Mouse (Mus musculus) megakaryocyte, embryonic 14.5 days (primary cell): ENCODE measurements around the gene Yif1a. TPM values are rescaled to one million over a fixed set of nuclear protein-coding genes. Genes with fewer than 3 reads are reported as not detected.

ENCODE experiments used
- H3K27me3 ChIP-seq: replicated peaks from 2 replicates; pipeline ENCODE3; 2012; ENCODE audit warnings: inconsistent platforms
- H3K36me3 ChIP-seq: replicated peaks from 2 replicates; pipeline ENCODE3; 2012; ENCODE audit warnings: low read length, inconsistent platforms, mixed read lengths
- H3K4me1 ChIP-seq: 2 replicates; pipeline ENCODE4 v1.6.1; 2012; ENCODE audit warnings: inconsistent platforms
- H3K4me3 ChIP-seq: replicated peaks from 2 replicates; pipeline ENCODE3; 2012; ENCODE audit warnings: moderate library complexity, mild to moderate bottlenecking, inconsistent platforms
- H3K9me3 ChIP-seq: 2 replicates; pipeline ENCODE4 v1.6.1; 2012; ENCODE audit warnings: inconsistent platforms
- FLI1 ChIP-seq: IDR thresholded peaks from 2 replicates; pipeline ENCODE4 v1.6.1; 2012; ENCODE audit warnings: low read length, inconsistent platforms, mixed read lengths
- GATA1 ChIP-seq: IDR thresholded peaks from 3 replicates; pipeline ENCODE4 v1.6.1; 2012; ENCODE audit warnings: mixed read lengths, low read length, inconsistent platforms, borderline replicate concordance
- polyA plus RNA-seq: library from polyadenylated mRNA; stranded (reverse); fragments of >175 nt; gene quantifications from 2 replicates; pipeline ENCODE4 v1.2.3, GENCODE M21; 2012; ENCODE audit warnings: low replicate concordance; ENCODE audit not compliant: insufficient read depth

Gene Yif1a
- polyA plus RNA-seq, 1 experiment = 25.6 TPM

GRCm38 (mm10) chr19:5060365-5061330 lies 27.7 kb upstream of the Yif1a start:
- Histone ChIP-seq H3K9me3 (no peaks in the 10 kb centered on the region), H3K4me3 (no peak overlapping the region), H3K4me1 (peaks cover 64% of the 10 kb centered on the region), H3K27me3 (peaks cover 25% of the 10 kb centered on the region), H3K36me3 (no peaks in the 10 kb centered on the region)
- TF ChIP-seq FLI1 (no peak), GATA1 (no peak)

GRCm38 (mm10) chr19:5062041-5062440 lies 26.3 kb upstream of the Yif1a start:
- Histone ChIP-seq H3K9me3 (no peaks in the 10 kb centered on the region), H3K4me3 (no peak overlapping the region), H3K27me3 (peaks cover 27% of the 10 kb centered on the region), H3K4me1 (peaks cover 59% of the 10 kb centered on the region), H3K36me3 (no peaks in the 10 kb centered on the region)
- no peak for TF ChIP-seq GATA1
- TF ChIP-seq FLI1 = no peak

- peaks cover 31% of the 10 kb centered on the region for H3K27me3 ChIP-seq
- H3K9me3 ChIP-seq = no peaks in the 10 kb centered on the region
- TF ChIP-seq GATA1 = no peak
- no peak for TF ChIP-seq FLI1
- H3K36me3 ChIP-seq = no peaks in the 10 kb centered on the region
- H3K4me1 ChIP-seq = peaks cover 59% of the 10 kb centered on the region
- H3K4me3 ChIP-seq = no peak overlapping the region
These were observed 25.9 kb upstream of the Yif1a start for GRCm38 (mm10) chr19:5062446-5062845.

- peaks cover 48% of the 10 kb centered on the region for H3K4me1 ChIP-seq
These were observed 23.2 kb upstream of the Yif1a start for GRCm38 (mm10) chr19:5065104-5065503.

GRCm38 (mm10) chr19:5067040-5067799 lies 21.1 kb upstream of the Yif1a start:
- H3K4me1 ChIP-seq = peaks cover 46% of the 10 kb centered on the region

More at GRCm38 (mm10) chr19:5065104-5065503, 23.2 kb upstream of the Yif1a start:
- TF ChIP-seq GATA1 = no peak
- TF ChIP-seq FLI1 = no peak
- peaks cover 58% of the 10 kb centered on the region for H3K27me3 ChIP-seq
- no peaks in the 10 kb centered on the region for H3K9me3 ChIP-seq
- H3K36me3 ChIP-seq = no peaks in the 10 kb centered on the region
- no peak overlapping the region for H3K4me3 ChIP-seq

GRCm38 (mm10) chr19:5067867-5068569 lies 20.3 kb upstream of the Yif1a start, which contains the start of gene Cd248:
Gene Cd248, plus strand, starts transcription at chr19:5068078.
- Histone ChIP-seq H3K4me1 (peaks cover 54% of the 10 kb centered on the region), H3K4me3 (peak within 1 kb of the TSS; percentile 86), H3K36me3 (no peaks in the 10 kb centered on the region), H3K9me3 (no peaks in the 10 kb centered on the region), H3K27me3 (peaks cover 67% of the 10 kb centered on the region)
- TF ChIP-seq FLI1 = no peak
- no peak for TF ChIP-seq GATA1

More at GRCm38 (mm10) chr19:5067040-5067799, 21.1 kb upstream of the Yif1a start:
- Histone ChIP-seq H3K27me3 (peaks cover 71% of the 10 kb centered on the region), H3K9me3 (no peaks in the 10 kb centered on the region), H3K36me3 (no peaks in the 10 kb centered on the region), H3K4me3 (peak overlapping the region; percentile 86)
- TF ChIP-seq FLI1 (no peak), GATA1 (no peak)

- H3K4me3 ChIP-seq = peak overlapping the region; percentile 86
- H3K4me1 ChIP-seq = peaks cover 58% of the 10 kb centered on the region
- peaks cover 68% of the 10 kb centered on the region for H3K27me3 ChIP-seq
These were observed 19.6 kb upstream of the Yif1a start for GRCm38 (mm10) chr19:5068570-5069234.

GRCm38 (mm10) chr19:5069486-5069885 lies 18.9 kb upstream of the Yif1a start:
- Histone ChIP-seq H3K27me3 (peaks cover 72% of the 10 kb centered on the region), H3K36me3 (no peaks in the 10 kb centered on the region), H3K4me1 (peaks cover 59% of the 10 kb centered on the region), H3K4me3 (no peak overlapping the region), H3K9me3 (no peaks in the 10 kb centered on the region)
- TF ChIP-seq GATA1 = no peak
- no peak for TF ChIP-seq FLI1

More at GRCm38 (mm10) chr19:5068570-5069234, 19.6 kb upstream of the Yif1a start:
- TF ChIP-seq FLI1 (no peak), GATA1 (no peak)
- Histone ChIP-seq H3K9me3 (no peaks in the 10 kb centered on the region), H3K36me3 (no peaks in the 10 kb centered on the region)

- peaks cover 71% of the 10 kb centered on the region for H3K27me3 ChIP-seq
- H3K4me1 ChIP-seq = peaks cover 60% of the 10 kb centered on the region
- H3K36me3 ChIP-seq = no peaks in the 10 kb centered on the region
- no peak overlapping the region for H3K4me3 ChIP-seq
- H3K9me3 ChIP-seq = no peaks in the 10 kb centered on the region
- TF ChIP-seq GATA1 (no peak), FLI1 (no peak)
These were observed 18.4 kb upstream of the Yif1a start for GRCm38 (mm10) chr19:5069978-5070377.
